Mouse (Mus musculus): ENCODE data around the gene Kctd18. TPM values are rescaled to one million over a fixed set of nuclear protein-coding genes. Genes with fewer than 3 reads are reported as not detected.

Kctd18 gene
- polyA plus RNA-seq, 1 experiment: 1.5 TPM

- Histone ChIP-seq H3K36me3 (ENCODE audit: control insufficient read depth, insufficient read depth, low read length) (no peaks in the 10 kb centered on the region), H3K27ac (ENCODE audit: insufficient read depth, low read depth, low read length) (no peak overlapping the region), H3K27me3 (ENCODE audit: control insufficient read depth, insufficient read depth, low read length) (no peaks in the 10 kb centered on the region), H3K4me3 (ENCODE audit: low read depth, low read length) (no peak overlapping the region), H3K4me1 (ENCODE audit: control insufficient read depth, insufficient read depth, insufficient read length, low read length) (no peaks in the 10 kb centered on the region)
- TF ChIP-seq CTCF (IDR thresholded peaks at IDR 0.05; ENCODE audit: extremely low read depth, insufficient read length, insufficient replicate concordance, low read depth, low read length) (no peak), POLR2A (IDR thresholded peaks at IDR 0.05; ENCODE audit: low read depth, low read length) (no peak)
- 68% methylated on average over 2 of the region's 2 CpGs for WGBS
These were observed 27.5 kb downstream of the Kctd18 start for GRCm38 (mm10) chr1:57991277-57991676.

GRCm38 (mm10) chr1:57989052-57989600 is 29.6 kb downstream of the Kctd18 start:
- no peak for TF ChIP-seq CTCF (IDR thresholded peaks at IDR 0.05; ENCODE audit: extremely low read depth, insufficient read length, insufficient replicate concordance, low read depth, low read length)
- no peak for TF ChIP-seq POLR2A (IDR thresholded peaks at IDR 0.05; ENCODE audit: low read depth, low read length)
- WGBS: 72% methylated on average over 6 of the region's 6 CpGs
- Histone ChIP-seq H3K36me3 (ENCODE audit: control insufficient read depth, insufficient read depth, low read length) (no peaks in the 10 kb centered on the region), H3K27me3 (ENCODE audit: control insufficient read depth, insufficient read depth, low read length) (no peaks in the 10 kb centered on the region), H3K4me1 (ENCODE audit: control insufficient read depth, insufficient read depth, insufficient read length, low read length) (no peaks in the 10 kb centered on the region), H3K4me3 (ENCODE audit: low read depth, low read length) (no peak overlapping the region), H3K27ac (ENCODE audit: insufficient read depth, low read depth, low read length) (no peak overlapping the region)

GRCm38 (mm10) chr1:57976860-57977259 is 41.9 kb downstream of the Kctd18 start:
- TF ChIP-seq CTCF (IDR thresholded peaks at IDR 0.05; ENCODE audit: extremely low read depth, insufficient read length, insufficient replicate concordance, low read depth, low read length): no peak
- no peak for TF ChIP-seq POLR2A (IDR thresholded peaks at IDR 0.05; ENCODE audit: low read depth, low read length)
- no peaks in the 10 kb centered on the region for H3K27me3 ChIP-seq (ENCODE audit: control insufficient read depth, insufficient read depth, low read length)
- 83% methylated on average over 3 of the region's 3 CpGs for WGBS
- H3K4me3 ChIP-seq (ENCODE audit: low read depth, low read length): no peak overlapping the region
- H3K27ac ChIP-seq (ENCODE audit: insufficient read depth, low read depth, low read length): no peak overlapping the region
- no peaks in the 10 kb centered on the region for H3K36me3 ChIP-seq (ENCODE audit: control insufficient read depth, insufficient read depth, low read length)
- H3K4me1 ChIP-seq (ENCODE audit: control insufficient read depth, insufficient read depth, insufficient read length, low read length): no peaks in the 10 kb centered on the region

GRCm38 (mm10) chr1:57971588-57971987 is 47.2 kb downstream of the Kctd18 start:
- Histone ChIP-seq H3K4me3 (ENCODE audit: low read depth, low read length) (no peak overlapping the region), H3K27ac (ENCODE audit: insufficient read depth, low read depth, low read length) (no peak overlapping the region), H3K36me3 (ENCODE audit: control insufficient read depth, insufficient read depth, low read length) (no peaks in the 10 kb centered on the region), H3K27me3 (ENCODE audit: control insufficient read depth, insufficient read depth, low read length) (no peaks in the 10 kb centered on the region; the same call in 1 of the 2 replicates), H3K4me1 (ENCODE audit: control insufficient read depth, insufficient read depth, insufficient read length, low read length) (no peaks in the 10 kb centered on the region)
- 43% methylated on average over 2 of the region's 2 CpGs for WGBS
- TF ChIP-seq CTCF (IDR thresholded peaks at IDR 0.05; ENCODE audit: extremely low read depth, insufficient read length, insufficient replicate concordance, low read depth, low read length): no peak
- TF ChIP-seq POLR2A (IDR thresholded peaks at IDR 0.05; ENCODE audit: low read depth, low read length): no peak

GRCm38 (mm10) chr1:57969327-57970271 is 49.2 kb downstream of the Kctd18 start:
- WGBS: 1% methylated on average over 65 of the region's 65 CpGs

GRCm38 (mm10) chr1:57955774-57956173 is 63.0 kb downstream of the Kctd18 start:
- no peak for TF ChIP-seq POLR2A (IDR thresholded peaks at IDR 0.05; ENCODE audit: low read depth, low read length)
- TF ChIP-seq CTCF (IDR thresholded peaks at IDR 0.05; ENCODE audit: extremely low read depth, insufficient read length, insufficient replicate concordance, low read depth, low read length): no peak
- Histone ChIP-seq H3K4me3 (ENCODE audit: low read depth, low read length) (no peak overlapping the region), H3K36me3 (ENCODE audit: control insufficient read depth, insufficient read depth, low read length) (peaks cover 13% of the 10 kb centered on the region; the same call in 1 of the 2 replicates), H3K27ac (ENCODE audit: insufficient read depth, low read depth, low read length) (no peak overlapping the region), H3K4me1 (ENCODE audit: control insufficient read depth, insufficient read depth, insufficient read length, low read length) (no peaks in the 10 kb centered on the region), H3K27me3 (ENCODE audit: control insufficient read depth, insufficient read depth, low read length) (no peaks in the 10 kb centered on the region; the same call in 1 of the 2 replicates)
- 92% methylated on average over 1 of the region's 1 CpGs for WGBS

More at GRCm38 (mm10) chr1:57969327-57970271, 49.2 kb downstream of the Kctd18 start:
- H3K27ac ChIP-seq (ENCODE audit: insufficient read depth, low read depth, low read length): no peak overlapping the region
- H3K36me3 ChIP-seq (ENCODE audit: control insufficient read depth, insufficient read depth, low read length): no peaks in the 10 kb centered on the region
- TF ChIP-seq CTCF (IDR thresholded peaks at IDR 0.05; ENCODE audit: extremely low read depth, insufficient read length, insufficient replicate concordance, low read depth, low read length): peak; percentile 78
- peak; percentile 91 for TF ChIP-seq POLR2A (IDR thresholded peaks at IDR 0.05; ENCODE audit: low read depth, low read length)
- peak overlapping the region; percentile 84 for H3K4me3 ChIP-seq (ENCODE audit: low read depth, low read length)
- no peaks in the 10 kb centered on the region; the same call in 1 of the 2 replicates for H3K27me3 ChIP-seq (ENCODE audit: control insufficient read depth, insufficient read depth, low read length)
- H3K4me1 ChIP-seq (ENCODE audit: control insufficient read depth, insufficient read depth, insufficient read length, low read length): no peaks in the 10 kb centered on the region

- TF ChIP-seq CTCF (IDR thresholded peaks at IDR 0.05; ENCODE audit: extremely low read depth, insufficient read length, insufficient replicate concordance, low read depth, low read length) (no peak), POLR2A (IDR thresholded peaks at IDR 0.05; ENCODE audit: low read depth, low read length) (no peak)
- Histone ChIP-seq H3K4me3 (ENCODE audit: low read depth, low read length) (no peak overlapping the region), H3K27ac (ENCODE audit: insufficient read depth, low read depth, low read length) (no peak overlapping the region), H3K4me1 (ENCODE audit: control insufficient read depth, insufficient read depth, insufficient read length, low read length) (no peaks in the 10 kb centered on the region), H3K27me3 (ENCODE audit: control insufficient read depth, insufficient read depth, low read length) (no peaks in the 10 kb centered on the region; the same call in 1 of the 2 replicates), H3K36me3 (ENCODE audit: control insufficient read depth, insufficient read depth, low read length) (peaks cover 12% of the 10 kb centered on the region; the same call in 1 of the 2 replicates)
- WGBS: 80% methylated on average over 5 of the region's 5 CpGs
These were observed 64.4 kb downstream of the Kctd18 start for GRCm38 (mm10) chr1:57954376-57954765.

All from small intestine, adult 2 months (tissue).